Mouse (Mus musculus) G1E (cell line): ENCODE results near the gene Polr3e.

Experiments used
- CTCF ChIP-seq: IDR thresholded peaks from 2 replicates; pipeline ENCODE4 v1.5.1; 2012; ENCODE audit warnings: low read depth, low read length, inconsistent platforms, mixed read lengths
- GATA1 ChIP-seq: IDR thresholded peaks from 2 replicates; pipeline ENCODE4 v1.6.1; 2012; ENCODE audit warnings: borderline replicate concordance, low read length, inconsistent platforms, mixed read lengths
- GATA2 ChIP-seq: IDR thresholded peaks from 2 replicates; pipeline ENCODE4 v1.6.1; 2012; ENCODE audit warnings: low read depth, low read length, inconsistent platforms, borderline replicate concordance
- POLR2AphosphoS5 ChIP-seq: IDR thresholded peaks from 2 replicates; pipeline ENCODE4 v1.6.1; 2012; ENCODE audit warnings: low read depth, low read length, inconsistent platforms; ENCODE audit not compliant: insufficient replicate concordance
- TAL1 ChIP-seq: conservative IDR thresholded peaks from 2 replicates; pipeline ENCODE4 v1.6.1; 2012; ENCODE audit warnings: low read depth, low read length, inconsistent platforms, mixed read lengths

GRCm38 (mm10) chr7:120941214-120941613, 23.7 kb downstream of the Polr3e start:
- no peak for TF ChIP-seq CTCF
- no peak for TF ChIP-seq POLR2AphosphoS5
- no peak for TF ChIP-seq TAL1
- no peak for TF ChIP-seq GATA1
- TF ChIP-seq GATA2: no peak
